Mouse (Mus musculus): Measurements from ENCODE around the gene D430042O09Rik. TPM values are rescaled to one million over a fixed set of nuclear protein-coding genes. Genes with fewer than 3 reads are reported as not detected.

The D430042O09Rik gene
- polyA plus RNA-seq, 1 experiment from 2014 or later = 1.5 TPM

DNA sequence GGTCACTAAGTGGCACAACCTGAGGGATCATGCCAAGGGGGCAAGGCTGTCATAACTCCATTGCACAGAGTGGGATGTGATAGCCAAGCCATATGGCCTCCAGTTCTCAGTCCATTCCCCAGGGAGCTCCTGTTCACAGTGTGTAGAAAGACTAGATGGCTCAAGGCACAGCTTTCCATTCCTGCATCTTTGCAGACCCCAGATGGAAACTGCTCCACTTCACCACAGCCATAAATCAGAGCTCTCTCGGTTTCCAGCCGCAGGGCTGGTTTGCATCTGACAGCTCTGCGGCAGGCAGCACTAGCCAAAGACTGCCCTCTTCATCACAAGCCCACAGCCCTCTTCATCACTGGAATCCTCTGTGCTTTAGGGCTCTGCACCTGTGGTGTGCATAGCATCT lies 108.0 kb downstream of the D430042O09Rik start:
- H3K4me3 ChIP-seq (replicated peaks) = no peak overlapping the region
- no peaks in the 10 kb centered on the region for H3K4me1 ChIP-seq (replicated peaks)
- ATAC-seq (ENCODE audit: low read depth) (no peak), DNase-seq (no peak)
- 70% methylated on average over 3 of the region's 3 CpGs for WGBS (ENCODE audit: insufficient replicate concordance)
- H3K9ac ChIP-seq = no peak overlapping the region
- no peaks in the 10 kb centered on the region for H3K27me3 ChIP-seq
- no peaks in the 10 kb centered on the region for H3K9me3 ChIP-seq (replicated peaks)
- H3K4me2 ChIP-seq = no peak overlapping the region
- H3K36me3 ChIP-seq = no peaks in the 10 kb centered on the region
- no peak overlapping the region for H3K27ac ChIP-seq

- Histone ChIP-seq H3K4me3 (replicated peaks) (no peak overlapping the region), H3K36me3 (no peaks in the 10 kb centered on the region), H3K4me1 (replicated peaks) (no peaks in the 10 kb centered on the region), H3K9ac (no peak overlapping the region), H3K9me3 (replicated peaks) (no peaks in the 10 kb centered on the region), H3K4me2 (no peak overlapping the region), H3K27me3 (no peaks in the 10 kb centered on the region), H3K27ac (no peak overlapping the region)
- WGBS (ENCODE audit: insufficient replicate concordance) = 79% methylated on average over 9 of the region's 9 CpGs
- no peak for ATAC-seq (ENCODE audit: low read depth)
- no peak for DNase-seq
Observed at GRCm38 (mm10) chr7:125818301-125818712, 110.6 kb downstream of the D430042O09Rik start.

DNA sequence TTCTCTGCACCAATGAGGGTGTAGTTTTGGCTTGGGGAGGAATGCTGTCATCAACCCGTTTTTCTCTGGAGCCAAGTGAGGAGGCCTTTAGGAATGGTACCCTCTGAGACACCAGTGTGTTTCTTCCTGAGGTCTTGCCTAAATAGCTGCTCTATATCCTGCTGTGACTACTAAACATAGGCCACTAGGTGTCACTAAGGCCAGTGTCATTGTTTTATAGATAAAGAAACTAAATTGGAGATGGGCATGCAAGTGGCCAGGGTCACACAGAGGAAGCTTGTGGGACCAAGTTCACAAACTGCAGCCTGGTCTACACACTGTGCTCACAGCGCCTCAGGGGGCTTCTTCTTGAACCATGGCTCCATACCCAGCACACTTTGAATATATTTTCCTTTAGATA lies 112.5 kb downstream of the D430042O09Rik start:
- no peak overlapping the region for H3K9ac ChIP-seq
- no peak overlapping the region for H3K4me2 ChIP-seq
- no peaks in the 10 kb centered on the region for H3K4me1 ChIP-seq (replicated peaks)
- WGBS (ENCODE audit: insufficient replicate concordance) = 41% methylated on average over 2 of the region's 2 CpGs
- H3K36me3 ChIP-seq = no peaks in the 10 kb centered on the region
- no peak overlapping the region for H3K27ac ChIP-seq
- no peaks in the 10 kb centered on the region for H3K9me3 ChIP-seq (replicated peaks)
- no peak for DNase-seq
- no peak overlapping the region for H3K4me3 ChIP-seq (replicated peaks)
- no peak for ATAC-seq (ENCODE audit: low read depth)
- no peaks in the 10 kb centered on the region for H3K27me3 ChIP-seq

DNA sequence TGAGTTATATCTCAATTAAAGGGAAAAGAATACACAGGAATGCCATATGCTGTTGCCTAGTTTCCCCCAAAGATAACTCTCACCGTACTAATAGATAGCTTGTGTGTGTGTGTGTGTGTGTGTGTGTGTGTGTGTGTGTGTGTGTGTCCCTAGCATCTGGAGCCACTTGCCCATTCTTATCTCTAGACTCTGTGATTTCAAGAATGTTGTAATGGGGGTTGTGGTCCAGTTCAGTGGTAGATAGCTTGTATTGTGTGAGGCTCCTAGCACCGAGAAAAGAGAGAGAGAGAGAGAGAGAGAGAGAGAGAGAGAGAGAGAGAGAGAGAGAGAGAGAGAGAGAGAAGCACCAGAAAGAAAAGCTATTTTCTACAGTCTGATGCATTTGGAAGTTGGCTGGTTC lies 118.7 kb downstream of the D430042O09Rik start:
- no peak overlapping the region for H3K4me2 ChIP-seq
- no peaks in the 10 kb centered on the region for H3K27me3 ChIP-seq
- H3K27ac ChIP-seq = no peak overlapping the region
- no peaks in the 10 kb centered on the region for H3K9me3 ChIP-seq (replicated peaks)
- no peaks in the 10 kb centered on the region for H3K36me3 ChIP-seq
- no peak overlapping the region for H3K4me3 ChIP-seq (replicated peaks)
- H3K9ac ChIP-seq = no peak overlapping the region
- DNase-seq = no peak
- no peak for ATAC-seq (ENCODE audit: low read depth)
- WGBS (ENCODE audit: insufficient replicate concordance) = 29% methylated on average over 2 of the region's 2 CpGs
- peaks cover 8% of the 10 kb centered on the region for H3K4me1 ChIP-seq (replicated peaks)

DNA sequence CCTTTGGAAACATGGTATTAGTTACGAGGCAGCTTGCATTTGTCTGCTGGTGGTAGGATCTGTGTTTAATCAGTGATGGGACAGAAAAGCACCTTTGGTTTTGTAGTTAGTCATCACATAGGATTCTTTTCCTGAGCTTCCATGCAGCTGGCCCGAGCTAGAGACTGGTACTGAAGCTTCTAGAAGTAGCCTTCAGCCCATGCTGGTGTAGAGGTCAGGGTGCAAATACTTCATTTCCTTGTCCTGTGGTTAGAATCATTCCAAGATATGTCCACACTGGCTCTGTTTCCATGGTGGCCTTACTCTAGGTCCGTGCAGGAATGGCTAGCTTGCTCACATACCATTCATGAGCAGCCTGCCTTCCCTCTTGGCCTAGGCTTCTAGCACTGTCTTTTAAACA lies 119.2 kb downstream of the D430042O09Rik start:
- no peak for DNase-seq
- ATAC-seq (ENCODE audit: low read depth) = no peak
- Histone ChIP-seq H3K4me1 (replicated peaks) (peaks cover 8% of the 10 kb centered on the region), H3K36me3 (no peaks in the 10 kb centered on the region), H3K9me3 (replicated peaks) (no peaks in the 10 kb centered on the region), H3K4me3 (replicated peaks) (no peak overlapping the region), H3K4me2 (no peak overlapping the region), H3K27me3 (no peaks in the 10 kb centered on the region), H3K9ac (no peak overlapping the region), H3K27ac (no peak overlapping the region)
- WGBS (ENCODE audit: insufficient replicate concordance) = 51% methylated on average over 3 of the region's 3 CpGs

DNA sequence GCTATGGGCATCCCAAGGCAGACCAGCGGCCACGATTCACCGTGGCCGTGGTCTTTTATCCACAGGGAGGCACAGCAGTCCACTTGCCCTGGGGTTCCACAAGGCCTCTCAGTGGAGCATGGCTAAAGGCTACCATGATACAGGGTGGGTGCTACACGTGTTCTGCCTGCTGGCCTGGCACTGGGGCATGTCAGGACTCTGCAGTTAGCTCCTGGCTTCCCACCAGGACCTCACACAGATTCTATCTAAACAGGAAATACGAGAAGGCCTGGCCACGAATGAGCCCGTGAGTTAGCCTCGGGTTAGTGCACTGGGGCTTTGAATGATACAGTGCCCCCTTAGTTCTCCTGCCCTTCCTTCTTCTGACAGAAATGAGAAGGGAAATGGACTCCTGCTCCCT lies 119.7 kb downstream of the D430042O09Rik start:
- no peaks in the 10 kb centered on the region for H3K36me3 ChIP-seq
- 39% methylated on average over 9 of the region's 9 CpGs for WGBS (ENCODE audit: insufficient replicate concordance)
- ATAC-seq (ENCODE audit: low read depth) (no peak), DNase-seq (no peak)
- no peak overlapping the region for H3K4me3 ChIP-seq (replicated peaks)
- H3K9me3 ChIP-seq (replicated peaks) = no peaks in the 10 kb centered on the region
- H3K4me2 ChIP-seq = no peak overlapping the region
- peaks cover 8% of the 10 kb centered on the region for H3K4me1 ChIP-seq (replicated peaks)
- H3K9ac ChIP-seq = no peak overlapping the region
- no peaks in the 10 kb centered on the region for H3K27me3 ChIP-seq
- no peak overlapping the region for H3K27ac ChIP-seq

DNA sequence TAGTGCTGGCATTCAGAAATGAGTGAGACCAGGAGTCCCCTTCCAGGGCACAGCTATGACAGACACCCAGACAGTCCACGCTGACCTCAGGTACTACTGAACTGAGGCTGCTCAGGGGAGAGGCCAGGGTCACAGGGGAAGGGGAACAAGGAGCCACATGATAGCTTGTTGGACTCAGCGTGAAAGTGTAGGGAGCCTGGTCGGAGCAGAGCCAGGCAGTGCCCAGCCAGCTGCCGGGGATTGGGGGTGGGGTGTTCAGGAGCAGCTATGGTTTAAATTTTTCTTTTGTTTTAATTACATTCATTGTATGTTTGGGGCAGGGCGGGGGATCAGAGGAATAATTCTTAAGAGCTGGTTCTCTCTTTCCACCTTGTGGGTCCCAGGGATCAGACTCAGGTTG lies 120.9 kb downstream of the D430042O09Rik start:
- Histone ChIP-seq H3K36me3 (no peaks in the 10 kb centered on the region), H3K27ac (no peak overlapping the region), H3K9ac (no peak overlapping the region), H3K27me3 (no peaks in the 10 kb centered on the region), H3K9me3 (replicated peaks) (no peaks in the 10 kb centered on the region), H3K4me1 (replicated peaks) (peaks cover 8% of the 10 kb centered on the region), H3K4me3 (replicated peaks) (no peak overlapping the region), H3K4me2 (no peak overlapping the region)
- ATAC-seq (ENCODE audit: low read depth) (no peak), DNase-seq (no peak)
- WGBS (ENCODE audit: insufficient replicate concordance) = 67% methylated on average over 5 of the region's 5 CpGs

DNA sequence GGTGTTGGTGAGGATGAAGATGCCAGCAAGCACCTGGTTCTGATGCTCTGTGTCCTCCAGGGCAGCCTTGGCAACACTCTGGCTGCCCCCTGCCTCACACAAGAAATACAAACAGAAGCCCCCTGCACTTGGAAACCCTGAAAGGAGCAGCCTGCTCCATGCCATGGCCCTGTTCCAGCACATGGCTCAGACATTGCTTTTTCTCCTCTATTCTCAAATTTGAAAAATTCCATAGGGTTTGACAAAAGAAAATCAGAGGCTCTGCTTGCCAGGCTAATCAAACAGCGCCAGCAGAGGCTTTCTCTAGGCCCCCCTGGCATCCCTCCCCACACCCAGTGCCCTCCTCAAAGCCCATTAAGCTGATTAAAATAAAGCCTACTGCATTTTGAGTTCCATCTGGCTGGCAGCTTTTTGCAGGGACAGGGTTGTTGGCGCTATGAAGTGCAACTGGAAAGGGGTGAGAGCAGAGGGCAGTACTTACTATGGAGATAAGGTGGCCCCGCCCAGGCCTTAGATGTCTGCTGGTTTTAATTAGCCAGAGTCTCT lies 121.5 kb downstream of the D430042O09Rik start:
- H3K4me2 ChIP-seq = no peak overlapping the region
- H3K27me3 ChIP-seq = no peaks in the 10 kb centered on the region
- DNase-seq = no peak
- no peak overlapping the region for H3K4me3 ChIP-seq (replicated peaks)
- 47% methylated on average over 3 of the region's 3 CpGs for WGBS (ENCODE audit: insufficient replicate concordance)
- H3K9me3 ChIP-seq (replicated peaks) = no peaks in the 10 kb centered on the region
- no peak overlapping the region for H3K27ac ChIP-seq
- no peaks in the 10 kb centered on the region for H3K36me3 ChIP-seq
- no peak for ATAC-seq (ENCODE audit: low read depth)
- no peak overlapping the region for H3K9ac ChIP-seq
- H3K4me1 ChIP-seq (replicated peaks) = peaks cover 8% of the 10 kb centered on the region

- Histone ChIP-seq H3K36me3 (no peaks in the 10 kb centered on the region), H3K4me3 (replicated peaks) (no peak overlapping the region), H3K9me3 (replicated peaks) (no peaks in the 10 kb centered on the region), H3K27me3 (no peaks in the 10 kb centered on the region), H3K4me1 (replicated peaks) (peaks cover 8% of the 10 kb centered on the region), H3K4me2 (no peak overlapping the region), H3K27ac (no peak overlapping the region), H3K9ac (no peak overlapping the region)
- 21% methylated on average over 1 of the region's 1 CpGs for WGBS (ENCODE audit: insufficient replicate concordance)
- no peak for ATAC-seq (ENCODE audit: low read depth)
- DNase-seq = no peak
Observed at GRCm38 (mm10) chr7:125832767-125833166, 125.1 kb downstream of the D430042O09Rik start.

GRCm38 (mm10) chr7:125833471-125833870 lies 125.8 kb downstream of the D430042O09Rik start:
- Histone ChIP-seq H3K27ac (no peak overlapping the region), H3K27me3 (no peaks in the 10 kb centered on the region), H3K9ac (no peak overlapping the region), H3K9me3 (replicated peaks) (no peaks in the 10 kb centered on the region), H3K4me1 (replicated peaks) (peaks cover 8% of the 10 kb centered on the region), H3K36me3 (no peaks in the 10 kb centered on the region), H3K4me2 (no peak overlapping the region), H3K4me3 (replicated peaks) (no peak overlapping the region)
- ATAC-seq (ENCODE audit: low read depth) (no peak), DNase-seq (no peak)
- WGBS (ENCODE audit: insufficient replicate concordance) = 70% methylated on average over 2 of the region's 2 CpGs

- no peaks in the 10 kb centered on the region for H3K27me3 ChIP-seq
- DNase-seq (no peak), ATAC-seq (ENCODE audit: low read depth) (no peak)
- H3K9ac ChIP-seq = no peak overlapping the region
- no peak overlapping the region for H3K27ac ChIP-seq
- H3K4me2 ChIP-seq = no peak overlapping the region
- no peaks in the 10 kb centered on the region for H3K36me3 ChIP-seq
- H3K4me3 ChIP-seq (replicated peaks) = no peak overlapping the region
- H3K4me1 ChIP-seq (replicated peaks) = no peaks in the 10 kb centered on the region
- H3K9me3 ChIP-seq (replicated peaks) = no peaks in the 10 kb centered on the region
- 71% methylated on average over 5 of the region's 5 CpGs for WGBS (ENCODE audit: insufficient replicate concordance)
Observed at GRCm38 (mm10) chr7:125838078-125838742, 130.5 kb downstream of the D430042O09Rik start.

- H3K4me3 ChIP-seq (replicated peaks) = no peak overlapping the region
- H3K4me1 ChIP-seq (replicated peaks) = no peaks in the 10 kb centered on the region
- H3K27ac ChIP-seq = no peak overlapping the region
- H3K4me2 ChIP-seq = no peak overlapping the region
- no peaks in the 10 kb centered on the region for H3K36me3 ChIP-seq
- 45% methylated on average over 1 of the region's 1 CpGs for WGBS (ENCODE audit: insufficient replicate concordance)
- no peak overlapping the region for H3K9ac ChIP-seq
- no peaks in the 10 kb centered on the region for H3K27me3 ChIP-seq
- ATAC-seq (ENCODE audit: low read depth) (no peak), DNase-seq (no peak)
- H3K9me3 ChIP-seq (replicated peaks) = no peaks in the 10 kb centered on the region
Observed at GRCm38 (mm10) chr7:125845611-125846010, 137.9 kb downstream of the D430042O09Rik start.

Measured in liver, embryonic 13.5 days (tissue).